Mouse (Mus musculus): Measurements from ENCODE around the gene Slc25a36. TPM values are rescaled to one million over a fixed set of nuclear protein-coding genes. Genes with fewer than 3 reads are reported as not detected.

Slc25a36 gene
- polyA plus RNA-seq, 1 experiment from 2014 or later, result 19.6 TPM

- Histone ChIP-seq H3K4me3 (no peak overlapping the region), H3K9me3 (replicated peaks) (no peaks in the 10 kb centered on the region), H3K4me2 (no peak overlapping the region), H3K4me1 (no peaks in the 10 kb centered on the region), H3K27ac (no peak overlapping the region), H3K27me3 (replicated peaks) (peaks cover 31% of the 10 kb centered on the region), H3K36me3 (no peaks in the 10 kb centered on the region), H3K9ac (no peak overlapping the region)
- ATAC-seq, result no peak
- 67% methylated on average over 4 of the region's 4 CpGs for WGBS (ENCODE audit: insufficient replicate concordance)
These were observed 26.2 kb upstream of the Slc25a36 start for GRCm38 (mm10) chr9:97137116-97137515.

GRCm38 (mm10) chr9:97135866-97136265, 24.9 kb upstream of the Slc25a36 start:
- Histone ChIP-seq H3K4me3 (no peak overlapping the region), H3K9me3 (replicated peaks) (no peaks in the 10 kb centered on the region), H3K27me3 (replicated peaks) (peaks cover 25% of the 10 kb centered on the region), H3K4me1 (no peaks in the 10 kb centered on the region), H3K4me2 (no peak overlapping the region), H3K9ac (no peak overlapping the region), H3K36me3 (no peaks in the 10 kb centered on the region), H3K27ac (no peak overlapping the region)
- 81% methylated on average over 4 of the region's 4 CpGs for WGBS (ENCODE audit: insufficient replicate concordance)
- no peak for ATAC-seq

- ATAC-seq, result no peak
- no peak overlapping the region for H3K4me2 ChIP-seq
- H3K27me3 ChIP-seq (replicated peaks), result peaks cover 18% of the 10 kb centered on the region
- H3K9me3 ChIP-seq (replicated peaks), result no peaks in the 10 kb centered on the region
- no peaks in the 10 kb centered on the region for H3K4me1 ChIP-seq
- no peak overlapping the region for H3K4me3 ChIP-seq
- H3K36me3 ChIP-seq, result no peaks in the 10 kb centered on the region
- no peak overlapping the region for H3K27ac ChIP-seq
- WGBS (ENCODE audit: insufficient replicate concordance), result 41% methylated on average over 8 of the region's 8 CpGs
- no peak overlapping the region for H3K9ac ChIP-seq
These were observed 22.2 kb upstream of the Slc25a36 start for GRCm38 (mm10) chr9:97133178-97133577.

- H3K4me2 ChIP-seq, result no peak overlapping the region
- H3K9me3 ChIP-seq (replicated peaks), result no peaks in the 10 kb centered on the region; the same call in 1 of the 2 replicates
- peaks cover 11% of the 10 kb centered on the region for H3K27me3 ChIP-seq (replicated peaks)
- 63% methylated on average over 5 of the region's 5 CpGs for WGBS (ENCODE audit: insufficient replicate concordance)
- no peak overlapping the region for H3K4me3 ChIP-seq
- H3K4me1 ChIP-seq, result no peaks in the 10 kb centered on the region
- no peak overlapping the region for H3K9ac ChIP-seq
- no peak overlapping the region for H3K27ac ChIP-seq
- H3K36me3 ChIP-seq, result no peaks in the 10 kb centered on the region
- ATAC-seq, result no peak
These were observed 19.0 kb upstream of the Slc25a36 start for GRCm38 (mm10) chr9:97130001-97130400.

- Histone ChIP-seq H3K4me2 (no peak overlapping the region), H3K36me3 (no peaks in the 10 kb centered on the region), H3K9me3 (replicated peaks) (no peaks in the 10 kb centered on the region; the same call in 1 of the 2 replicates), H3K9ac (no peak overlapping the region), H3K27me3 (replicated peaks) (peaks cover 29% of the 10 kb centered on the region; the same call in 1 of the 2 replicates), H3K4me1 (no peaks in the 10 kb centered on the region), H3K4me3 (no peak overlapping the region), H3K27ac (no peak overlapping the region)
- ATAC-seq, result no peak
- WGBS (ENCODE audit: insufficient replicate concordance), result 51% methylated on average over 23 of the region's 23 CpGs
These were observed 13.2 kb upstream of the Slc25a36 start for GRCm38 (mm10) chr9:97123934-97124692.

- Histone ChIP-seq H3K9ac (no peak overlapping the region), H3K4me2 (no peak overlapping the region), H3K27me3 (replicated peaks) (peaks cover 29% of the 10 kb centered on the region; the same call in 1 of the 2 replicates), H3K4me1 (no peaks in the 10 kb centered on the region), H3K9me3 (replicated peaks) (no peaks in the 10 kb centered on the region), H3K4me3 (no peak overlapping the region), H3K27ac (no peak overlapping the region), H3K36me3 (no peaks in the 10 kb centered on the region)
- 53% methylated on average over 2 of the region's 2 CpGs for WGBS (ENCODE audit: insufficient replicate concordance)
- ATAC-seq, result no peak
These were observed 10.5 kb upstream of the Slc25a36 start for GRCm38 (mm10) chr9:97121432-97121831.

- H3K27me3 ChIP-seq (replicated peaks), result peaks cover 13% of the 10 kb centered on the region; the same call in 1 of the 2 replicates
- no peak for ATAC-seq
- WGBS (ENCODE audit: insufficient replicate concordance), result 75% methylated on average over 10 of the region's 10 CpGs
- peaks cover 16% of the 10 kb centered on the region for H3K4me1 ChIP-seq
- no peak overlapping the region for H3K4me2 ChIP-seq
- H3K9me3 ChIP-seq (replicated peaks), result no peaks in the 10 kb centered on the region
- no peak overlapping the region for H3K4me3 ChIP-seq
- no peaks in the 10 kb centered on the region for H3K36me3 ChIP-seq
- no peak overlapping the region for H3K9ac ChIP-seq
- H3K27ac ChIP-seq, result no peak overlapping the region
These were observed 3.3 kb upstream of the Slc25a36 start for GRCm38 (mm10) chr9:97114271-97114670.

- 49% methylated on average over 5 of the region's 5 CpGs for WGBS (ENCODE audit: insufficient replicate concordance)
- H3K36me3 ChIP-seq, result no peaks in the 10 kb centered on the region
- no peak overlapping the region for H3K4me2 ChIP-seq
- peaks cover 23% of the 10 kb centered on the region for H3K4me1 ChIP-seq
- H3K9me3 ChIP-seq (replicated peaks), result no peaks in the 10 kb centered on the region
- no peak overlapping the region for H3K4me3 ChIP-seq
- ATAC-seq, result no peak
- peaks cover 13% of the 10 kb centered on the region; the same call in 1 of the 2 replicates for H3K27me3 ChIP-seq (replicated peaks)
- no peak overlapping the region for H3K27ac ChIP-seq
- H3K9ac ChIP-seq, result no peak overlapping the region
These were observed 2.6 kb upstream of the Slc25a36 start for GRCm38 (mm10) chr9:97113555-97113929.

GRCm38 (mm10) chr9:97112797-97113554, 2.0 kb upstream of the Slc25a36 start:
- Histone ChIP-seq H3K27me3 (replicated peaks) (peaks cover 13% of the 10 kb centered on the region; the same call in 1 of the 2 replicates), H3K4me2 (no peak overlapping the region), H3K9ac (no peak overlapping the region), H3K36me3 (no peaks in the 10 kb centered on the region), H3K27ac (no peak overlapping the region), H3K4me3 (no peak overlapping the region), H3K9me3 (replicated peaks) (no peaks in the 10 kb centered on the region), H3K4me1 (peaks cover 23% of the 10 kb centered on the region)
- 61% methylated on average over 24 of the region's 24 CpGs for WGBS (ENCODE audit: insufficient replicate concordance)
- ATAC-seq, result no peak

- H3K9me3 ChIP-seq (replicated peaks), result no peaks in the 10 kb centered on the region
- H3K9ac ChIP-seq, result no peak overlapping the region
- no peak overlapping the region for H3K4me3 ChIP-seq
- H3K4me1 ChIP-seq, result peaks cover 23% of the 10 kb centered on the region
- peaks cover 13% of the 10 kb centered on the region; the same call in 1 of the 2 replicates for H3K27me3 ChIP-seq (replicated peaks)
- no peak overlapping the region for H3K4me2 ChIP-seq
- ATAC-seq, result no peak
- H3K27ac ChIP-seq, result no peak overlapping the region
- no peaks in the 10 kb centered on the region for H3K36me3 ChIP-seq
- WGBS (ENCODE audit: insufficient replicate concordance), result 77% methylated on average over 7 of the region's 7 CpGs
These were observed 1.3 kb upstream of the Slc25a36 start for GRCm38 (mm10) chr9:97112238-97112637.

GRCm38 (mm10) chr9:97111506-97111905, 549 bp upstream of the Slc25a36 start:
- Histone ChIP-seq H3K36me3 (no peaks in the 10 kb centered on the region), H3K4me2 (peak overlapping the region; percentile 76), H3K27me3 (replicated peaks) (peaks cover 13% of the 10 kb centered on the region; the same call in 1 of the 2 replicates), H3K27ac (peak overlapping the region; percentile 43), H3K9me3 (replicated peaks) (no peaks in the 10 kb centered on the region), H3K9ac (peak overlapping the region; percentile 82), H3K4me1 (peaks cover 24% of the 10 kb centered on the region), H3K4me3 (peak overlapping the region; percentile 72)
- WGBS (ENCODE audit: insufficient replicate concordance), result 13% methylated on average over 6 of the region's 6 CpGs
- ATAC-seq, result no peak

GRCm38 (mm10) chr9:97106481-97107160, 4.3 kb downstream of the Slc25a36 start:
- Histone ChIP-seq H3K36me3 (no peaks in the 10 kb centered on the region), H3K9me3 (replicated peaks) (no peaks in the 10 kb centered on the region), H3K4me2 (no peak overlapping the region), H3K27me3 (replicated peaks) (no peaks in the 10 kb centered on the region; the same call in 1 of the 2 replicates), H3K4me3 (no peak overlapping the region), H3K4me1 (peaks cover 53% of the 10 kb centered on the region), H3K9ac (no peak overlapping the region), H3K27ac (no peak overlapping the region)
- WGBS (ENCODE audit: insufficient replicate concordance), result 82% methylated on average over 5 of the region's 5 CpGs
- no peak for ATAC-seq

All from liver, embryonic 12.5 days (tissue).